Mouse (Mus musculus) lung, postnatal 0 days (tissue): ENCODE measurements around the gene Rsph6a. TPM values are rescaled to one million over a fixed set of nuclear protein-coding genes. Genes with fewer than 3 reads are reported as not detected.
"Not testable (repeated sequence)": the region's sequence is repeated elsewhere in the genome, so short reads cannot be mapped to it uniquely, and the experiment has no call there.

Experiments used
- ATAC-seq: fragments of 200-750 bp; cut with Nextera tagmentation; 2 replicates; pipeline ENCODE4 v1.8.0; 2017; ENCODE audit warnings: moderate library complexity
- DNase-seq: peaks from one replicate; pipeline ENCODE4 v3.0.0-alpha.2; 2016; ENCODE audit warnings: low spot score
- H3K27ac ChIP-seq: fragments of 300-500 bp; sonication (generic); 2 replicates; pipeline ENCODE4 v1.5.1; 2014; ENCODE audit warnings: antibody characterized with exemption, mild to moderate bottlenecking, low read length, mixed read lengths
- H3K27me3 ChIP-seq: fragments of 300-500 bp; sonication (generic); replicated peaks from 2 replicates; pipeline ENCODE4 v1.6.1; 2014; ENCODE audit warnings: low read length, mixed read lengths; ENCODE audit not compliant: insufficient read depth
- H3K36me3 ChIP-seq: fragments of 300-500 bp; sonication (generic); 2 replicates; pipeline ENCODE4 v1.6.1; 2014; ENCODE audit warnings: low read length, mixed read lengths; ENCODE audit not compliant: insufficient read depth
- H3K4me1 ChIP-seq: fragments of 300-500 bp; sonication (generic); 2 replicates; pipeline ENCODE4 v1.6.1; 2014; ENCODE audit warnings: antibody characterized with exemption, low read depth, low read length, mixed read lengths; ENCODE audit not compliant: insufficient read depth
- H3K4me2 ChIP-seq: fragments of 300-500 bp; sonication (generic); replicated peaks from 2 replicates; pipeline ENCODE4 v1.6.1; 2014; ENCODE audit warnings: low read depth, mild to moderate bottlenecking, low read length, moderate library complexity, mixed read lengths
- H3K4me3 ChIP-seq: fragments of 300-500 bp; sonication (generic); 2 replicates; pipeline ENCODE4 v1.5.1; 2014; ENCODE audit warnings: low read depth, low read length
- H3K9ac ChIP-seq: fragments of 300-500 bp; sonication (generic); replicated peaks from 2 replicates; pipeline ENCODE4 v1.6.1; 2014; ENCODE audit warnings: low read depth, mild to moderate bottlenecking
- H3K9me3 ChIP-seq: fragments of 300-500 bp; sonication (generic); 2 replicates; pipeline ENCODE4 v1.6.1; 2016; ENCODE audit warnings: low read length, mixed read lengths
- CTCF ChIP-seq: IDR thresholded peaks from 2 replicates; pipeline ENCODE4 v1.5.1; 2016; ENCODE audit warnings: antibody characterized with exemption, mild to moderate bottlenecking
- EP300 ChIP-seq: IDR thresholded peaks from 2 replicates; pipeline ENCODE4 v1.6.1; 2016; ENCODE audit warnings: antibody characterized with exemption, mild to moderate bottlenecking, control low read depth
- WGBS: fragments of 180-500 bp; shearing (Covaris S2); extraction: QIAGEN DNeasy Blood & Tissue Kit; methylation state at CpG from one replicate; pipeline ENCODE4 v1.1.7; 2014; 5-methylcytosine and 5-hydroxymethylcytosine counted together
- polyA plus RNA-seq: library from polyadenylated mRNA; unstranded; fragments of >200 nt; fragmentation: Nextera tagmentation; extraction: Ambion mirVana; gene quantifications from 2 replicates; pipeline ENCODE4 v1.2.1, GENCODE M21; 2015

Rsph6a gene
- polyA plus RNA-seq, 1 experiment from 2014 or later = not detected

- DNase-seq (no peak), ATAC-seq (no peak)
- H3K36me3 ChIP-seq = no peaks in the 10 kb centered on the region
Observed at GRCm38 (mm10) chr7:19057405-19057804, 2.9 kb downstream of the Rsph6a start.

GRCm38 (mm10) chr7:19065896-19066295 is 11.4 kb downstream of the Rsph6a start:
- Histone ChIP-seq H3K9me3 (no peaks in the 10 kb centered on the region), H3K36me3 (no peaks in the 10 kb centered on the region), H3K4me3 (no peak overlapping the region), H3K27me3 (peaks cover 10% of the 10 kb centered on the region), H3K4me2 (no peak overlapping the region), H3K9ac (no peak overlapping the region), H3K4me1 (no peaks in the 10 kb centered on the region), H3K27ac (no peak overlapping the region)
- no peak for TF ChIP-seq EP300
- TF ChIP-seq CTCF = no peak
- DNase-seq (no peak), ATAC-seq (no peak)
- 52% methylated on average over 13 of the region's 13 CpGs for WGBS

More at GRCm38 (mm10) chr7:19057405-19057804, 2.9 kb downstream of the Rsph6a start:
- Histone ChIP-seq H3K4me1 (no peaks in the 10 kb centered on the region), H3K4me3 (no peak overlapping the region), H3K27ac (no peak overlapping the region), H3K27me3 (no peaks in the 10 kb centered on the region), H3K4me2 (no peak overlapping the region), H3K9me3 (no peaks in the 10 kb centered on the region), H3K9ac (no peak overlapping the region)
- no peak for TF ChIP-seq CTCF
- no peak for TF ChIP-seq EP300
- WGBS = 71% methylated on average over 10 of the region's 10 CpGs

- DNase-seq (no peak), ATAC-seq (no peak)
- no peak overlapping the region for H3K4me2 ChIP-seq
- H3K9me3 ChIP-seq = no peaks in the 10 kb centered on the region
- TF ChIP-seq CTCF (no peak), EP300 (no peak)
- H3K4me1 ChIP-seq = no peaks in the 10 kb centered on the region
- WGBS = 31% methylated on average over 14 of the region's 14 CpGs
- peaks cover 10% of the 10 kb centered on the region for H3K27me3 ChIP-seq
- no peak overlapping the region for H3K27ac ChIP-seq
- H3K36me3 ChIP-seq = no peaks in the 10 kb centered on the region
- no peak overlapping the region for H3K9ac ChIP-seq
- H3K4me3 ChIP-seq = no peak overlapping the region
Observed at GRCm38 (mm10) chr7:19067063-19067462, 12.6 kb downstream of the Rsph6a start.

GRCm38 (mm10) chr7:19067935-19068334 is 13.4 kb downstream of the Rsph6a start:
- TF ChIP-seq EP300 = no peak
- no peak for TF ChIP-seq CTCF
- ATAC-seq = no peak
- Histone ChIP-seq H3K9me3 (no peaks in the 10 kb centered on the region), H3K36me3 (no peaks in the 10 kb centered on the region), H3K4me1 (no peaks in the 10 kb centered on the region), H3K27ac (no peak overlapping the region), H3K9ac (no peak overlapping the region), H3K4me3 (no peak overlapping the region), H3K4me2 (no peak overlapping the region), H3K27me3 (peaks cover 10% of the 10 kb centered on the region)
- DNase-seq = no peak
- 49% methylated on average over 12 of the region's 14 CpGs for WGBS

GRCm38 (mm10) chr7:19068707-19069106 is 14.2 kb downstream of the Rsph6a start:
- DNase-seq (peak; percentile 73), ATAC-seq (no peak)
- H3K4me3 ChIP-seq = no peak overlapping the region
- no peaks in the 10 kb centered on the region for H3K4me1 ChIP-seq
- no peaks in the 10 kb centered on the region for H3K36me3 ChIP-seq
- no peaks in the 10 kb centered on the region for H3K9me3 ChIP-seq
- H3K27me3 ChIP-seq = peaks cover 10% of the 10 kb centered on the region
- 5% methylated on average over 2 of the region's 2 CpGs for WGBS
- TF ChIP-seq EP300 = no peak
- peak; percentile 85 for TF ChIP-seq CTCF
- no peak overlapping the region for H3K9ac ChIP-seq
- no peak overlapping the region for H3K4me2 ChIP-seq
- H3K27ac ChIP-seq = no peak overlapping the region

- Histone ChIP-seq H3K9ac (no peak overlapping the region), H3K27me3 (peaks cover 10% of the 10 kb centered on the region), H3K4me2 (no peak overlapping the region), H3K4me3 (no peak overlapping the region), H3K36me3 (no peaks in the 10 kb centered on the region), H3K4me1 (no peaks in the 10 kb centered on the region), H3K27ac (no peak overlapping the region), H3K9me3 (no peaks in the 10 kb centered on the region)
- TF ChIP-seq CTCF (peak; percentile 68), EP300 (no peak)
- ATAC-seq (no peak), DNase-seq (peak; percentile 47)
- 45% methylated on average over 3 of the region's 3 CpGs for WGBS
Observed at GRCm38 (mm10) chr7:19069500-19069899, 15.0 kb downstream of the Rsph6a start.

GRCm38 (mm10) chr7:19071024-19071423 is 16.5 kb downstream of the Rsph6a start:
- H3K27me3 ChIP-seq, DNase-seq, ATAC-seq, H3K4me3 ChIP-seq, H3K4me1 ChIP-seq, H3K36me3 ChIP-seq, H3K4me2 ChIP-seq, H3K9ac ChIP-seq, H3K9me3 ChIP-seq, H3K27ac ChIP-seq: not testable (repeated sequence)
- 51% methylated on average over 3 of the region's 3 CpGs for WGBS
- peak; percentile 47 for TF ChIP-seq CTCF
